Mouse (Mus musculus) forebrain, embryonic 13.5 days (tissue): ENCODE measurements at regions not wholly inside any gene's neighbourhood (a gene's known extent, or its start where the extent isn't known, plus 50 kb on each side); places are given as distances from the start of the nearest gene placed in this dataset.

Source experiments
- ATAC-seq: fragments of 200-750 bp; cut with Nextera tagmentation; 2 replicates; pipeline ENCODE4 v1.8.0; 2017
- H3K27ac ChIP-seq: fragments of 300-500 bp; sonication (generic); 2 replicates; pipeline ENCODE4 v1.5.1; 2015; ENCODE audit warnings: inconsistent platforms, mild to moderate bottlenecking, moderate library complexity
- H3K27me3 ChIP-seq: fragments of 300-500 bp; sonication (generic); 2 replicates; pipeline ENCODE4 v1.6.1; 2015; ENCODE audit warnings: mild to moderate bottlenecking, inconsistent platforms
- H3K36me3 ChIP-seq: fragments of 300-500 bp; sonication (generic); 2 replicates; pipeline ENCODE4 v1.6.1; 2015; ENCODE audit warnings: mild to moderate bottlenecking, inconsistent platforms; ENCODE audit not compliant: poor library complexity, severe bottlenecking
- H3K4me1 ChIP-seq: fragments of 300-500 bp; sonication (generic); 2 replicates; pipeline ENCODE4 v1.6.1; 2015; ENCODE audit warnings: inconsistent platforms
- H3K4me2 ChIP-seq: fragments of 300-500 bp; sonication (generic); 2 replicates; pipeline ENCODE4 v1.6.1; 2015; ENCODE audit warnings: inconsistent platforms, mild to moderate bottlenecking, moderate library complexity
- H3K4me3 ChIP-seq: fragments of 300-500 bp; sonication (generic); 2 replicates; pipeline ENCODE4 v1.5.1; 2015; ENCODE audit warnings: mild to moderate bottlenecking, inconsistent platforms
- H3K9ac ChIP-seq: fragments of 300-500 bp; sonication (generic); 2 replicates; pipeline ENCODE4 v1.6.1; 2015; ENCODE audit warnings: mild to moderate bottlenecking, inconsistent platforms
- H3K9me3 ChIP-seq: fragments of 300-500 bp; sonication (generic); replicated peaks from 2 replicates; pipeline ENCODE4 v1.6.1; 2016; ENCODE audit warnings: inconsistent platforms
- WGBS: fragments of 180-500 bp; shearing (Covaris S2); methylation state at CpG from one replicate; pipeline ENCODE4 v1.1.7; 2015; 5-methylcytosine and 5-hydroxymethylcytosine counted together

DNA sequence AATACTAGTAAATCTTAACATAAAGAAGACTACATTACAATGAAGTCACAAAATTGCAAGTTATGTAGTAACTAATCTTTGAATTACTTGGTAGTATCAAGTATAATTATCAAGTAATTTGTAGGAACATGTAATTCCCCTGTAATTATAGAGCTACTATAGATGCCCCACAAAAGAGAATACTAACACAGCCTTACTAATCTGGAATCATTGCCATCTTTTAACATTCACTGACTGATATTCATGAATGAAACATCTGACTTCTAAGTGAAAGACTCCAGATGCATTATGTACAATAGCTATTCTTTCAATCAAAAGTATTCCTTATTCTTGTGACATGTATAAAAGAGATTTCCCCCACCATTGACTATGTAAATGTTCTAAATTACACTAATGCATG is 337.3 kb upstream of the Tecrl start:
- Histone ChIP-seq H3K27ac (no peak overlapping the region), H3K4me1 (no peaks in the 10 kb centered on the region), H3K9ac (no peak overlapping the region), H3K4me3 (no peak overlapping the region), H3K9me3 (no peaks in the 10 kb centered on the region), H3K36me3 (no peaks in the 10 kb centered on the region), H3K27me3 (no peaks in the 10 kb centered on the region), H3K4me2 (no peak overlapping the region)
- ATAC-seq, result 0 out of 2 replicates have a peak, but pooled peaks have one; percentile 41

- Histone ChIP-seq H3K27ac (no peak overlapping the region), H3K27me3 (no peaks in the 10 kb centered on the region), H3K4me3 (no peak overlapping the region), H3K36me3 (no peaks in the 10 kb centered on the region), H3K4me2 (peak overlapping the region; percentile 1; the same call in 1 of the 2 replicates), H3K9ac (no peak overlapping the region), H3K9me3 (no peaks in the 10 kb centered on the region), H3K4me1 (no peaks in the 10 kb centered on the region)
- ATAC-seq, result peak; percentile 80
- 42% methylated on average over 6 of the region's 6 CpGs for WGBS
Observed at GRCm38 (mm10) chr5:83678373-83678772, 323.4 kb upstream of the Tecrl start.

DNA sequence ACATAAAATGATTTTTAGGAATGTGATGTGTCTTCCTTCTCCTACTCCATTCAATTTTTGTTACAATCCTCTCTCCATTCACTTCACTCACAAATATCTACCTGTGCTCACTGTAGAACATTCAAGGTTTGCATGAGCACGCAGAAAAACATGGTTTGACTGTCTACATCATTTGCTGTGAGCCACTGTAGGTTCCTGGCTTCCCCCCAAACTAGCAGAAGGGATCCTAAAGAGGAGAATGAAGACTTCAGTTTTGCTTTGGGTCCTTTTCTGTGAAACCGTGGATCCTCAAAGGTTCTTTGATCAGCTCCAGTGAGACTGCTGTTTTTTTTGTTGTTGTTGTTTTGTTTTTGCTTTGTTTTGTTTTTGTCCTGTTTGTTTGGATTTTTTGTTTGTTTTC is 304.1 kb upstream of the Tecrl start:
- H3K36me3 ChIP-seq, result no peaks in the 10 kb centered on the region

GRCm38 (mm10) chr5:83651329-83651728 is 296.3 kb upstream of the Tecrl start:
- Histone ChIP-seq H3K36me3 (no peaks in the 10 kb centered on the region), H3K9ac (no peak overlapping the region), H3K27me3 (no peaks in the 10 kb centered on the region), H3K4me1 (peaks cover 6% of the 10 kb centered on the region; the same call in 1 of the 2 replicates), H3K27ac (no peak overlapping the region), H3K4me2 (no peak overlapping the region), H3K4me3 (no peak overlapping the region), H3K9me3 (no peaks in the 10 kb centered on the region)
- no peak for ATAC-seq
- WGBS, result 4% methylated on average over 2 of the region's 2 CpGs

More for the DNA sequence above, 304.1 kb upstream of the Tecrl start:
- no peaks in the 10 kb centered on the region for H3K27me3 ChIP-seq
- no peaks in the 10 kb centered on the region for H3K4me1 ChIP-seq
- H3K27ac ChIP-seq, result no peak overlapping the region
- no peak for ATAC-seq
- H3K9ac ChIP-seq, result no peak overlapping the region
- H3K4me2 ChIP-seq, result no peak overlapping the region
- H3K9me3 ChIP-seq, result no peaks in the 10 kb centered on the region
- H3K4me3 ChIP-seq, result no peak overlapping the region
- 73% methylated on average over 2 of the region's 2 CpGs for WGBS

GRCm38 (mm10) chr5:83622612-83623374 is 267.8 kb upstream of the Tecrl start:
- Histone ChIP-seq H3K9ac (no peak overlapping the region), H3K4me1 (peaks cover 6% of the 10 kb centered on the region), H3K27me3 (no peaks in the 10 kb centered on the region), H3K27ac (peak overlapping the region; percentile 31; the same call in 1 of the 2 replicates), H3K36me3 (no peaks in the 10 kb centered on the region), H3K4me2 (no peak overlapping the region), H3K9me3 (no peaks in the 10 kb centered on the region), H3K4me3 (no peak overlapping the region)
- WGBS, result 62% methylated on average over 7 of the region's 7 CpGs
- peak; percentile 77 for ATAC-seq

DNA sequence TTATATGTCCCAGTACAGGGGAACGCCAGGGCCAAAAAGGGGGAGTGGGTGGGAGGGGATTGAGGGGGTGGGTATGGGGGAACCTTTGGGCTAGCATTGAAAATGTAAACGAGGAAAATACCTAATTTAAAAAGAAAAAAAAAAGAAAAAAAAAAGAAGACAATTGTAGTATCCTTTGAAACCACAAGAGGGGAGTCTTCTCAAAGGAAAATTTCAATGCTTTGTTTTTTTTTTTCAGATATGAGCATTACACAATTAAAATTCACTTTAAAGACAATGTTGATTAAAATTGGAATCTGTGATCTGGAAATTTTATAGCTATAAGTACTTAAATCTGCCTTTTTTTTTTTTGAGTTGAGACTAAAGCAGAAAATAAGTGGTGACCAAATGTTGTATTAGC is 255.8 kb upstream of the Tecrl start:
- Histone ChIP-seq H3K9me3 (no peaks in the 10 kb centered on the region), H3K27ac (no peak overlapping the region), H3K36me3 (no peaks in the 10 kb centered on the region), H3K9ac (no peak overlapping the region), H3K4me1 (no peaks in the 10 kb centered on the region), H3K4me3 (no peak overlapping the region), H3K27me3 (no peaks in the 10 kb centered on the region), H3K4me2 (no peak overlapping the region)
- no peak for ATAC-seq
- 40% methylated on average over 2 of the region's 2 CpGs for WGBS

DNA sequence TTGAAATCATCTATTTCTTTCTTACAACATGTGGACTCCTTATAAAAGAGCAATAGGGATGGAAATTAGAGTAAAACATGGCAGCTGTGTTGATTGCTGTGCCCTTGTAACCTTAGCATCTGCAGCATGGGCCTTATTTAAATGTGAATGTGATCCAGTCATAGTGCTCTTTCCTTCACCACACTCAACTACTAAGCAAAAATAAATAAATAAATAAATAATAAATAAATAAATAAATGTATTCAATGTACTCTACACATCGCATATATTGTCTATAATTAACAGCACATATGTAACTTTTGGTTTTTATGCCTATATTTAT is 238.3 kb upstream of the Tecrl start:
- 69% methylated on average over 1 of the region's 1 CpGs for whole genome bisulfite sequencing
- no peaks in the 10 kb centered on the region for H3K4me1 ChIP-seq
- peak; percentile 96 for ATAC-seq
- no peak overlapping the region for H3K27ac ChIP-seq
- no peaks in the 10 kb centered on the region for H3K27me3 ChIP-seq
- no peaks in the 10 kb centered on the region for H3K36me3 ChIP-seq
- H3K4me3 ChIP-seq, result no peak overlapping the region
- no peaks in the 10 kb centered on the region for H3K9me3 ChIP-seq
- H3K9ac ChIP-seq, result no peak overlapping the region
- no peak overlapping the region for H3K4me2 ChIP-seq

DNA sequence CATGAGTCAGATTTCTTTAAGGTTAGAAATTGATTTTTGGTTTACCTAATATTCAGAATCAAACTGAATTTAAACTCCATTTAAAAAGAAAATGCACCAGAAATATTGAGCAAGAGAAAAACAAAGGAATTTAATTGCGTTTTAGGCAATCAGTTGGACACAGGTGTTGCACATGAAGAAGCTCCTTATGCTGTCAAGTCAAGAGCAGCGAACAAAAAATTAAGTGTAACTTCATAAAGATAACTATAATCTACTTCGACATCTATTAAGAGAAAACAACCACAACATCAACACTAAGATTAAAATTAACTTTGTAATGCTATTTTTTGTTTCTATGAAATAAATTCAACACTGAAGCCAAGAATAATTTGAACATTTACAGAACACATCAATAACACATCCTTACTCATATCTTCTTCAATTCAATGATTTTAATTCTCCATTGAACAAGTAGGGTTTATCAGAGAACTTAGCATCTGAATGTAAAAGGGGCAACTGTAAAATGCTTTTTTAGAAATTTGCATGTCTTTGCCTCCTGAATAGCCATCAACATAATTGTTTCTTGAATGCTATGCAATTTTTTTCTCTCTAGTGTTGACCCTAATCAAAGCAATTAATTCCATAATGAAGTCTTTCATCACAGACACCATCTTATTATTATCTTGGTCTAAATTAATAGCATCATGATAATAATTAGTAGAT is 237.7 kb upstream of the Tecrl start:
- no peaks in the 10 kb centered on the region for H3K36me3 ChIP-seq
- H3K27ac ChIP-seq, result no peak overlapping the region
- peak; percentile 87 for ATAC-seq
- no peak overlapping the region for H3K4me3 ChIP-seq
- H3K9me3 ChIP-seq, result no peaks in the 10 kb centered on the region
- H3K4me1 ChIP-seq, result no peaks in the 10 kb centered on the region
- H3K9ac ChIP-seq, result no peak overlapping the region
- no peaks in the 10 kb centered on the region for H3K27me3 ChIP-seq
- 82% methylated on average over 3 of the region's 3 CpGs for WGBS
- no peak overlapping the region for H3K4me2 ChIP-seq
